Mouse (Mus musculus) leukemia stem cell, adult 10-12 weeks (primary cell): ENCODE data around the gene Mrps7. TPM values are rescaled to one million over a fixed set of nuclear protein-coding genes. Genes with fewer than 3 reads are reported as not detected.

Source experiments
- polyA plus RNA-seq: library from polyadenylated mRNA; stranded (reverse); fragments of >175 nt; gene quantifications from 2 replicates; pipeline ENCODE4 v1.2.3, GENCODE M21; 2012; ENCODE audit warnings: low replicate concordance

The Mrps7 gene
- 33.6 and 41.2 TPM in 2 replicates for polyA plus RNA-seq

GRCm38 (mm10) chr11:115603476-115604303 is at the start of gene Mrps7, which contains the start of gene Gga3:
Gene Mrps7, plus strand, starts transcription at chr11:115603925.
Gene Gga3, minus strand, starts transcription at chr11:115604051.

GRCm38 (mm10) chr11:115564064-115564809 is 39.5 kb upstream of the Mrps7 start, which contains the start of gene Nup85:
Gene Nup85, plus strand, starts transcription at chr11:115564434.

GRCm38 (mm10) chr11:115612410-115613137 is 8.8 kb downstream of the Mrps7 start, which contains the start of gene Mif4gd:
Gene Mif4gd, minus strand, starts transcription at chr11:115612969.

GRCm38 (mm10) chr11:115627705-115628464 is 24.2 kb downstream of the Mrps7 start, which contains the start of gene Slc25a19:
Gene Slc25a19, minus strand, starts transcription at chr11:115628295.

Other genes starting within 250 kb of the Mrps7 start
- 1.3 and 1.7 TPM in 2 replicates for gene Hid1, start 236.2 kb upstream of the Mrps7 start, polyA plus RNA-seq
- gene Cdr2l, start 222.0 kb upstream of the Mrps7 start, polyA plus RNA-seq: 0.75 and 0.91 TPM in 2 replicates
- gene Mrpl58, start 200.2 kb upstream of the Mrps7 start, polyA plus RNA-seq: 57.4 and 57.8 TPM in 2 replicates
- gene Atp5h, start 184.0 kb upstream of the Mrps7 start, polyA plus RNA-seq: 11.6 and 26.2 TPM in 2 replicates
- gene Kctd2, start 183.8 kb upstream of the Mrps7 start, polyA plus RNA-seq: 18.3 and 34.4 TPM in 2 replicates
- not detected in 2 replicates for gene Trim80, start 163.4 kb upstream of the Mrps7 start, polyA plus RNA-seq
- gene Slc16a5, start 141.5 kb upstream of the Mrps7 start, polyA plus RNA-seq: 0.21 and 2.1 TPM in 2 replicates
- 38.6 and 55.7 TPM in 2 replicates for gene Armc7, start 128.3 kb upstream of the Mrps7 start, polyA plus RNA-seq
- 70.2 and 101 TPM in 2 replicates for gene Nt5c, start 112.1 kb upstream of the Mrps7 start, polyA plus RNA-seq
- 242 and 300 TPM in 2 replicates for gene Jpt1, start 89.5 kb upstream of the Mrps7 start, polyA plus RNA-seq
- 68.7 and 370 TPM in 2 replicates for gene Sumo2, start 67.6 kb upstream of the Mrps7 start, polyA plus RNA-seq
- 8.4 and 41.9 TPM in 2 replicates for gene Nup85, start 39.5 kb upstream of the Mrps7 start, polyA plus RNA-seq
- 101 and 179 TPM in 2 replicates for gene Gga3, start 126 bp downstream of the Mrps7 start, polyA plus RNA-seq
- gene Mif4gd, start 9.0 kb downstream of the Mrps7 start, polyA plus RNA-seq: 39.5 and 63.0 TPM in 2 replicates
- 44.8 and 51.3 TPM in 2 replicates for gene Slc25a19, start 24.4 kb downstream of the Mrps7 start, polyA plus RNA-seq
- 40.1 and 59.3 TPM in 2 replicates for gene Grb2, start 104.7 kb downstream of the Mrps7 start, polyA plus RNA-seq
- 45.5 and 78.4 TPM in 2 replicates for gene Tmem94, start 161.5 kb downstream of the Mrps7 start, polyA plus RNA-seq
- gene Caskin2, start 209.7 kb downstream of the Mrps7 start, polyA plus RNA-seq: 48.6 and 56.2 TPM in 2 replicates
- 49.9 and 89.1 TPM in 2 replicates for gene Tsen54, start 210.8 kb downstream of the Mrps7 start, polyA plus RNA-seq
- 15.1 and 17.7 TPM in 2 replicates for gene Llgl2, start 220.1 kb downstream of the Mrps7 start, polyA plus RNA-seq